Mouse (Mus musculus) adrenal gland, postnatal 25 days (tissue): ENCODE results near the gene Macrod2. TPM values are rescaled to one million over a fixed set of nuclear protein-coding genes. Genes with fewer than 3 reads are reported as not detected.
A peak's percentile ranks its signal among the peaks of the same experiment; 100 is the strongest.

ENCODE experiments used
- DNase-seq: peaks from one replicate; pipeline ENCODE4 v3.0.0; 2021; ENCODE audit warnings: mixed read lengths
- total RNA-seq: library from RNA; stranded (reverse); gene quantifications from 2 replicates; pipeline ENCODE4 v1.2.3, GENCODE M21; 2021

Macrod2 gene
- total RNA-seq, 1 experiment from 2014 or later: 7.5 TPM

DNA sequence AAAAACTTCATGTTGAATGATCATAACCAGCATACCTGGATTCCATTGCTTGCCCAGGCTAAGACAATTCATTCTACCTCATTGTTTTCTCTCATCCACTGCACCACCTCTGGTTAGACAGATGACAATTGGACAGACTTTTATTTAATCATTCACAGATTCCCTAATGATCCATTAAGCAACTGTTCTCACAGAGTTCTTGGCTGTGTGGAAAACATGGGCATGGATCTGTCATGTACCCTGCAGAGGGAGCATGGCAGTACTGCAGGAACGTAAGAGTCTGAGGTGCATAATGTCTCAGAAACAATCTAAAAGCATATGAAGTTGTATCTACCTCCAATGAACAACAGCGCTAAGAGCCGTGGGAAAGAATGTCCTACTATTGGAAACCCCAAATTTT is 1110.3 kb downstream of the Macrod2 start:
- DNase-seq: no peak

DNA sequence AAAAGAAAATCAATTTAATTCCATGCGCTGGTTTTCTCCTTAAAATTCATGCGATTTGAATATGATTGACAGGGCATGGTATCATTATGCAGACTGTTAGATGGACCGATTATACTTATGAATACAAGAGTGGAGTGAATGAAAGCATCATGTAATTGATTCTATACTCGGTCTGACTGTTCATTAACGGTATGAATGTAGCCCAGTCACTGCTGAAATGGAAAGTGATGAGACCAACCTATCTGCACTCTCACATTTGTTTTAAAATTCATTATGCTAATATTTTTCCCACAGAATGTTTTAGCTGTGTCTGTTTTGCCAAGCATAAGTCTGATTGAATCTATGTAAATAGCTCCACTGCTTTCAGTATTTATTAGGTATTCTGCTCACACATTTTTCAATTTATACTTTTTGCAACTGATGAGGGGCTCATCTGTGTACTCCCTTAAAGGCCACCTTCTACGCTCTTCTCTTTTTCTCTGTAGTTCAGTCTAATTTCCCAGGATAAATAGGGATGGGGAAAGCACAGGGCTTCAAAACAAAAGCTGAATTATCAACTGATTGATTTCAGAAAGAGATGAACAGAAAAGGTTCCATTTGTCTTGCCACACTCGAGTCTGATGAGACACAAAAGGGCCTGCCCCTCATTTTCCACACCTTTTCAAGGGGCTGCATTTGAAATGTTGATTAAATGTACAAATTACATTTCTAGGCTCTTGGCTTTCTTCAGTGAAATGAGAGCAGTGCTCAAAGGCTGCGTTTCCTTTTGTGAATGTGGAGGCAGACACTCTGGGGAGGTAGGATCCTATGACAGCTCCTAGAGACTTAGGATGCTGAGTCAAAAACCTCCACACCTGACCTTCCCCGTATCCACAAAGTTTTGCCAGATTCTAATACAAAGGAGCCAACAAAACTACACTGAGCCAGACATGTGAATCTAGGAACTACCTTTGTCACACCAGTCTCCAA is 1113.1 kb downstream of the Macrod2 start:
- no peak for DNase-seq

DNA sequence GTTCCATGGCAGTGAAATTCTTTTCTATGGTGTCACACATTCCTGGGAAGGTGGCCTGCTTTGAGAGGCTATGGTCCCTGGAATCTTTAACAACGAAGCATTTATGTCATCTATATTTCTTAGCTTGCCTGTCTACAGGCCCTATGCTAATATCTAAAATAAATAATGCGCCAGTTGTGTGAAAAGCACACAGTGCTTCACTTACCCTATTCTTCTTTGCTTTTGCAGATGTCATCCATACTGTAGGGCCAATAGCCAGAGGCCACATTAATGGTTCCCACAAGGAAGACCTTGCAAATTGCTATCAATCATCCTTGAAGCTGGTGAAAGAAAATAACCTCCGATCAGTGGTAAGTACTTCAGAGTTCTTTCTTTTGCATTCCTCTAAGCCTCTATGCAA is 1119.9 kb downstream of the Macrod2 start:
- no peak for DNase-seq

DNA sequence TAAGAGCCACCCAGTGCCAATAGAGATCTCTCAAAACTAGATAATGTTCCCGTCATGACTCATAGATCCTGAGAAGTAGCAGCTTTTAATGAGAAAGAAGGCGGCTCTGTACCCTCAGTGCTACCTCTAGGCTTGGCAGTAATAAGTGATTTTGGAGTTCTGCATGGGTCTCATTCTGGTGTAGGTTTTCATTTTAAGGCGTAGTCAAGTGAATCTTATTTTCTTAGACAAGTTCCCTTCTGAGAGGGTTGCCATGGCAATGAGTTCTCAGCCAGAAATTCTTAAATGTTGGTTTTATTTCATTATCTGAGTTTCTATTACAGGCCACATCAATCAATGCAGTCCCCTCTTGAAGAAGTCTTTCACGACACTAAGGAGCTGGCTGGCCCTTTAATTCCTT is 1127.0 kb downstream of the Macrod2 start:
- DNase-seq: no peak

DNA sequence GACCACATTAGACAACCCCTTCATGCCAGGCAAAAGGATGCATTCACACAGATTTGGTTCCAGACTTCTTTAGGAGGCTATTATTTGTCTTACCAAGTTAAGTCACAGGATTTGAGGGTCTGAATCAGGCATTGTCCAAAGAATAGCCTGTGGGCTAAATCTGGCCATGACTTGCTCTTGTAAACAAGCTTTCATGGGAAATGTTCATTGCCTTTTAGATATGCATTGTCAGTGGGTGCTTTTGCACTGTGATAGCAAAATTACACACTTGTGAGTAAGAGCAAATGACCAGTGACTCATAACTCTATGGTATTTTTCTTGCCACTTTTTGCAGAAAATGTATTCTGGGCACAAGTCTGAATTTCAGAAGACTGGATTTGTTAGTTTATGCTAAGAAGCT is 1150.8 kb downstream of the Macrod2 start:
- no peak for DNase-seq

DNA sequence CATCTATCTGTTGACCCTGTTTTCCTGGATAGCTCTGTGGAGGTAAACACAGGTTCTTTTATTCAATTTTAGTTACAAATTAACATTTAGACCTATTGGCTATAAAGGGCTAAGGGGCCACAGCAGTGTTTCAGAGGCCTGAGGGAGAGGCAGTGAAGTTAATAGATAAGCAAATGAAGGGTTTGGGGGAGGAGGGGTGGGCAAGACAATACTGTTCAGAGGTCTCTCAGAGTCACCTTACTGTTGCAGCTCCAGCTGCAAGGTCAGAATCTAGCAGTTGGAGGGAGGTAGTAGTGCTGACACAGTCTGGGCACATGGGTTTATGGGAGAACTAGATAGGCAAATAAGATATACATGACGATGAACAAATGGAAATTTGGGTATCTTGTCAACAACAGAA is 1156.6 kb downstream of the Macrod2 start:
- DNase-seq: no peak

DNA sequence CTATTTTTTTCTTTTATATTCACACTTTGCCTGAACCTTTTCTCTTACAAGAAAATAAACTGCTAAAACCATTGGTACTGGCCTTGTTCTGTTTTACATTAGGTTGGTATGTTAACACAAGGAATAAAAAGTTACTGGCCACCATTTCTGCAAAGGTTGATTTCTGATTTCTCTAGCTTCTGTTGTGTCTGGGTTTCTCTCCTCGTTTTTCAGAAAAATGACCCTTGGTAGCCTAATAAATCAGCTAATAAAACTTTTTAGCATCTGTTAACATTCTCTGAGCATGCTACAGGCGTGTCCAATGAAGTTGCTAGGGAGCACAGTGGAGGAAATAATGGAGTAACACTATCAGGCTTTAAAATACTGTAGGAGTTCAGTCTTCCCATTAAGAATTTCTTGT is 1161.6 kb downstream of the Macrod2 start:
- no peak for DNase-seq

DNA sequence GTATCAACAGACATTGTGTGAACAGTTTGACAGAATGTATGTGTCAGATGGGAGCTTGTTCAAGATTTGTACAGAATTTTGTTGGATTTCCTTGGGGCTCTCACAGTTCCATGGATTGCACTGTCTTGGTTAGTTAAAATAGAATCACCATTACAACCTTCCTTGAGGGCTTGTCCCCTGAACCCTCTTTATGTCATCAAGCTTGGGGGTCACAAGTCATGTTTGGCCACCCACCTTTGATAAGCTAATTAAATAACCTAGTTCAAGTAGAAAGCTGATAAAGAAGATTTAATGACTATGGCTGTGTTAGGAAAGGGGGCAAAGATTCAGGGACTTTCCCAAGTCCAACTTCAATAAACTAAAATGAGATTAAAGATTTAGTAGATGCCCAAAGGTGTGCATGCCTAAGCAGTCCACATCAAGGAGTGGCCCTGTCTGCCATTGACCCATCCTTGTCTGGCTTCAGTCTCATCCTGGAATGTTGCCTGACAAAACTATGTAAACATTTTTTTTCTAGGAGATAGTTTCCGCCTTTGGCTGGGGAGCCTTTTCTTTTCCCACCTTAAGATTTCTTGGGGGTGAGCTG is 1163.2 kb downstream of the Macrod2 start:
- no peak for DNase-seq

DNA sequence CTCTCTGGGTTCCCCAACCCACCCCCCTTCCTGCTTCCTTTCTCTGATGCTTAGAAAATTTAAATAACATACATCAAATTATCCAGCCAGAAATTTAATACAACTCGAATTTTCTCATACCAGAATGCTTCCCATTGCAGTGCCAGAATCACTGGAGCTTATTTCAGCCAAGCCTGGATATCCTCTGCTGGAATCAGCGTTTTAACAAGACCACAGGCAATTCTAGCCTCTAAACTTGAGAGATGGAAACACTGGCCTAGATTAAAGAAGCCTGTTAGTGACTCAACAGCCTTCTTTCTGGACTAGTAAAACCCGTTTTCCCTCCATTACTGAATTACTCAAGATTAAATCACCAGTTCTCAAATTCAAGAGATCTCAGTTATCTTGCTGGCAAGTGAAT is 1170.9 kb downstream of the Macrod2 start:
- no peak for DNase-seq

DNA sequence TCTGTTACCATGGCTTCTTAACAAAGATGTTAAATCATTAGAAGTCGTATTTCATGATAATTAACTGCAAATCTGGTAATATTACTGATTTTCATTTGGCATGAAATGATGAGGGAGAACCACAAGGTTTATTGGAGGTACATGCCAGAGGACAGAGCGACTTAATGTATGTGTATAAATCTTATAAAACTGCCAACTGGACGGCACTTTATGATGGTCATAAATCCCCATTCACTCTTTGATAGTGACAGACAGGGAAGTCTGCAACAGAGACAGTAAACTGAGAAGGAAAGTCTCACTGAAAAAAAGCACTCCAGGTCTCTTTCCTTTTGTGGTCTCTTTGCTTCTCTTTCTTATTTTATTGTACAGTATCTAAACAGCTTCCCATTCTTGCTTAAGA is 1176.3 kb downstream of the Macrod2 start:
- DNase-seq: no peak

DNA sequence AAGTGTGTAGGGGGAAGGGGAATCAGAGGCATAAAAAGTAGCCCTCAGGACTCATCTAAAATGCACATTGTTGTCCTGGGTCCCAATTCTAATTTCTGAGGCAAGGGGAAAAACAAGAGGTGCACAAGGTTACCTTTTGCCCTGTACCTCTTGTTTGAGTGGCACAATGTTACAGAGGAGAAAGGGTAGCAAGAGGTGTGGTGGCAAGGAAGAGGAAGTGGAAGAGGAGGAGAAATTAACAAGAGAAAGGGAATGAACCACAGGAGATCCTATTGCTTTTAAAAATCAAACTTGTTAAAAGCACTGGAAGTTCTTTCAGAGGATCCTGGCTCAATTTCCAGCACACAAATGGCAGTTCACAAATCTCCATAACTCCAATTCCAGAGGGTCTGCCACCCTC is 1183.1 kb downstream of the Macrod2 start:
- DNase-seq: no peak

DNA sequence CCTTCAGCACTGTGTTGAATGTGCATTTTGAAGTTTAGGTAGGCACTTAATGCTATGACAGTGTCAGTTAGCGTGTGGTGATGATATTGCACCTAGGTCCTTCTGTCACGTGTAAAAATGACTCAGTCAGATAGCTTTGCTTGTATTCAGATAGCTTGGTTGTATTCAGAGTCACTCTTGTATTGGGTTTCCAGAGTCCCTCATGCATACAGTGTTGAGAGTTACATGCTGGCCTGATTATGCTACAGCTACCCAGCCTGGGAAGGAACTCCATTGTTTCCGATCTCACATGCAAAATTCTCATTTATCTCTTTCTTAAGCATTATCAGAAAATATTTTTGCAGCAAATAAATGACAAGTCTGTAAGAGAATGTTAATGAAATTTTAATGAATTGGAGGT is 1187.3 kb downstream of the Macrod2 start:
- DNase-seq: no peak

DNA sequence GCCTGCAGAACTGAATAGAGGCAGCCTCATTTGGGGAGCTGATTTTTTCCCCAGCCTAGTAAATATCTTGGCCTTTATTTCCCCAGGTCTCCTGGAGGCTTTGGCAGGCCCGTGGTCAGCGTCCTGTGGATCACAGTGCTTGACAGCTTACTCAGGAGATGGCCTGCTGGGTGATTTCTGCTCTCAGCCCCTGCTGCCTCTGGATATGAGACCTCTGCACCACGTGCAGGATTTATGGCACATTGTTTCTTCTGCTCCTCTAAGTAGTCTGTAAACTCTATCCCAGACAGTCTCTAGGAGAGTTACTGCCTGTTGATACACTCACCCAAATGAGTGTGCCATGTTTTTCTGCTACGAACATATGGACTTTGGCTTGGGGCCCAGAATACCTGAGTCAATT is 1187.8 kb downstream of the Macrod2 start:
- no peak for DNase-seq

DNA sequence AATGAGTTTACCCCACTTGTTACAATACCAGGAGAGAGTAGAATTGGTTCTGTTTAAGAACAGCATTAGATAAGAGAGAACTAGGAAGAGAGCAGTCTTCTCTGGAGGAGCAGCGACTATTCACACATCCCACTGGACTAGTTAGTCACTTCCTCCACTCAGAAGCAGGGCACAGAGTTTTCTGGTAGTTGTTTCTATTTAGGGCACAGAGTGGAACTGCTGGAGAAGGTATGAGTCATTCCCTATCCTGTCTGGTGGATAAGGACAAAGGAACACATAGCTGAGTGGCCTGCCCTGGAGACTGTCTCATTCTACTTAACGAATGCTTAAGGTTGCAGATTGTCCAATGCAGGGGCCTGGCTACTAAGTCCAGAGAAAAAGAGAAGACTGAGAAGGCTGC is 1192.2 kb downstream of the Macrod2 start:
- DNase-seq: no peak

DNA sequence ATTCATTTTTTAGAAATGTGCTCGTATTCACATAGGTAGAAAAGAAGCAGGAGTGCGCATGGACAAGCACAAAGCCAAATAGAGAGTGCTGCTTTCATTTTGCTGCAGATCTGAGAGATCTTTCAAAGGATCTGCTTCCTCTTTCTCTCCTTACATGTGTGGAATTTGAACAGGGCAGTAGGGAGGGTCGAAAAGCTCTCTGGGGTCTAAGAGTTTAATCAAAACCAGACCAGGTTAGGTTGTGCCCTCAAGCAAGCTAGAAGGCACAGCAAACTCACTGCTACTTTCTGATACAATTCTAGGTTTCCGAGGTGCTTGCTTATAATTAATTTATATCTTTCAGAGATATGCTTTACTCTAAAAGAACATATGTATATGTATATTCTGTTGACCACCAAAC is 1196.2 kb downstream of the Macrod2 start:
- DNase-seq: no peak

DNA sequence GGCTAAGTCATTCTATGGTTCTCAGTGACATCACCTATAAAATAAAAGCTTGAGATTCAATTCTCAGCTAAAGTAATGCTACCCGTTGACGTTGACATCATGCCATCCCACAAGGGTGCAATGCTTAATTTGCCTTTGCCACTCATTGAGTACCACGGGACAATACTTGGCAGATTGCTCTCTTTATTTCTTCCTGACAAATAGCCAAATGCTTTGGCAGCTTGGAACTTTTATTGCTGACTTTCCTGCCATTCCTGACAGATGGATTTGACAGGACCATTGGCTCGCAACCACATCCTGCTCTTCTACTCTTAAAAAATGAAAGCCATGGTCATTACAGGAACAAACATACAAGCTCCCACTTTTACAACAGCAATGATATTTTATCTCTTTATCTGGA is 1199.7 kb downstream of the Macrod2 start:
- no peak for DNase-seq

DNA sequence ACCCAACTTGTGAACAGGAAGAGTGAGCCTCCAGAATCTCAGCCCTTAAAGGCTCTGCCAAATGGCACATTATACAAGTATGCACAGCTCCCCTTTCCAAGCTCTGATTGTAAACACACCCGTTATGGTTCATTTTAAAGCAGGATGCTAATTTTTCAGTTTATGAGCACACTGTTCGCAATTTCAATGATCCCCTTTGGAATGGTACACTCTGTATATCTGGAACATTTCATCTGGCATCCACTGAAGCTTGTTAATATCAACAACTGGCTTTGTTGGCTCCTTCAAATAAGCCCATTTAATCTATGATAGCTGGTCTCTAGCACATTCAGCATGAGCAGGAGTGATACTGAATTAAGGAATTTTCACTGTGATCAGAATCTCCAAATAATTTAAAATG is 1222.6 kb downstream of the Macrod2 start:
- DNase-seq: no peak

DNA sequence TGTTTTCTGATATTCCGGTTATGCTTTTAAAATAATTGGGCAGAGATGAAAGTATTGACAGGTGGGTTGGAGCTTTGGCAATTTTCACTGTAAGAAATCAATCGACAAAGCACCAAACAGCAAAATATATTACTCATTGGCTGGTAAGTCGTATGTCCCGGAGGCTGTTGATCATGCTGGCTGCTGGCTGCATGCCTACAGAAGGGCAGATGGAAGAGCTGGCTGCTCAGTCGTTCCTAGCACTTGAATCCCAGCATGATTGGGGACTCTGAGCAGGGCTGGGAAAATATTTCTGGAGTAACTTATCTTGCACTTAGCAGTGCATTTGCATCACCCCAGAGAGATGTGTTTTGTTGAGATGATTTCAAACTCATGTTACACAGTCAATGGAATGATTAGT is 1223.1 kb downstream of the Macrod2 start:
- peak; percentile 4 for DNase-seq

DNA sequence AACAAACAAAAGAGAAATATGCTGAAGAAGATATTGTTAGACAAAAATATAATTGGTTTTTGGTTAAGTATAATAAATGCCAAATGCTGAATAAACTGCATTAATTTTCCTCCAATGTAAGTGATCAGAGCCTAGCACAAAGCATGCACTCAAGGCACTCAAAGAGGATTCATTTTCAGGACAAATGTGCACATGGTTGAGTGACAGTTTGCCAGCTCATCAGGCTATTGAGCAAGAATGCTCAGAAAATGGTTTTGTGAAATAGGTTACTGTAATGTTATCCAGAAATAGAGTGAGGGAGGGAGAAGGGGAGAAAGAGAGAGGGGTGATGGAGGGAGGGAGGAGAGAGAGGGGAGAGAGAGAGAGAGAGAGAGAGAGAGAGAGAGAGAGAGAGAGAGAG is 1268.9 kb downstream of the Macrod2 start:
- no peak for DNase-seq

DNA sequence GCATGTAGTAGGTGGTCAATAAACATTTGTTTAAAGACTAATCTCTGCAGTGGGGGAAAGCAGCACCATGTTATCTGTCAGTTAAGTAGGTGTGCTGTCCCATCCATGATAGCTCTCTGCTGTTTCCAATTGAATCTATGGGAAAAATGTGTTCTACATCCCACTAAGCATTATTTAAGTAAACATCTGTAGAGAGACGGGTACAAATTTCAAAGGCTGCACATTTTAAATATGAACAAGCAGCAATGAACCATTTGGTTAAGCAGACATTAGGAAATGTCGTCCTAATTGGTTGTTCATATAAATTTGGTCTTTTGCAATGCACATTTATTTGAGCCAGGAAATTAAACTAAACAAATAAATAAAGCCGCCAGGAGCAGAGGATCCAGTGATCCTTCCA is 1277.7 kb downstream of the Macrod2 start:
- DNase-seq: no peak

DNA sequence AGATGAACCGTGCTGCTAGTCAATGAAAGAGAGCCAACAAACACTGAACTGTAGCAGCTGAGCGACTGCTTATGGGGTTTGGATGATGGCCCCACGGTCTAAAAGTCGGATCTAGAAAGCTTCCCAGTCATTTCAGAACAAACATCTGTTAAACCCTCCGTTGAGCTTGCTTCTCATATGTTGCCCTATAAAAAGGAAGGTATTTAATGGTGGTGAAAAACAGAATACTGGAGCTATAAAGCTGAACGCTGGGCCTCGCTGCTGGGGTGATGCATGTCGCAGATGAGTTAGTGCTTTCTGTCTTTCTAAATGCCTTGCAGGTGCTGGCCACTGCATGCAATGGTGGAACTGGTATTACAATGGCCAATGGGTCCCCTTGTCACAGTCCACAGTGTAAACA is 1278.3 kb downstream of the Macrod2 start:
- DNase-seq: no peak

DNA sequence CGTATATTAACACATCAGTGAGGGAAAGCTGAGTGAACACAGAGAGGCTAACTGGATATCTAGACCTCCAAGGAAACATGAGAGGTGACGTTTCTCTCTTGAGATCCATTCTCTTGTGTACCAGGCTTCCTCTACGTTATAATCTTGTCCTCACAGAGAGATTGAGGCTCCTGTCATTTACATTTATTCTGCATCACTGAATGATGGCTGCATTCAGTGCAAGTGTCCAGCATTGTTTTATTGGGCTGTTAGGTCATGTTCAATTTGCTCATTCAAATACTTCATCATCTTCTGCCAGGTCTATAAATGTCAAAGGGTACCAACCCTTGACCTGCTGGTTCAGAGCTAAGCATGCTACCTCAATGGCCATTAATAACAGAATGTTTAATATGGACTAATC is 1302.4 kb downstream of the Macrod2 start:
- no peak for DNase-seq

DNA sequence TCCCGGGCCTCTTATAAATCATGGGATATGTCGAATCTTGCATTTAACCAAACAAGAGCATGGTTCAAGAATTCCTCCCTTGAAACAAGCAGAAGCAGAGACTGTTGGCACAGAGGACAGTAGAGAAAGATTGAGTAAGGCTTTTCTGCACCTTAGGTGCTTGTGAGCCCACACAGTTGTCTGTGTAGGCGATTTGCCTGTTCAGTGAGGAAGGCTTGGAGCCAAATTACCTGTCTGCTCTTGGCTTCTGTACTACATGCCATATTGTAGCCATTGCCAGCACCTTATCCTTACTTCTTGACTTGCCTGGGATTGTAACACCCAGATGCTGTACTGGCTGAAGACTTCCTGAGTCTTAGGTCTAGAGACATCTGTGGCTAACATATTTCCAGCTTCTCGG is 1303.2 kb downstream of the Macrod2 start:
- no peak for DNase-seq
